Mouse (Mus musculus) forebrain, postnatal 0 days (tissue): Measurements from ENCODE around the gene Fam13c. TPM values are rescaled to one million over a fixed set of nuclear protein-coding genes. Genes with fewer than 3 reads are reported as not detected.
A peak's percentile ranks its signal among the peaks of the same experiment; 100 is the strongest.
"Not testable (repeated sequence)": the region's sequence is repeated elsewhere in the genome, so short reads cannot be mapped to it uniquely, and the experiment has no call there.

Experiments
- ATAC-seq: fragments of 200-750 bp; cut with Nextera tagmentation; 2 replicates; pipeline ENCODE4 v1.8.0; 2017; ENCODE audit warnings: mild to moderate bottlenecking, moderate library complexity
- DNase-seq: peaks from one replicate; pipeline ENCODE4 v3.0.0-alpha.2; 2015
- H3K27ac ChIP-seq: fragments of 300-500 bp; sonication (generic); 2 replicates; pipeline ENCODE4 v1.5.1; 2014; ENCODE audit warnings: low read depth, mild to moderate bottlenecking, antibody characterized with exemption, low read length, moderate library complexity, mixed read lengths
- H3K27me3 ChIP-seq: fragments of 300-500 bp; sonication (generic); 2 replicates; pipeline ENCODE4 v1.6.1; 2014; ENCODE audit warnings: mild to moderate bottlenecking, low read length, mixed read lengths; ENCODE audit not compliant: insufficient read depth
- H3K36me3 ChIP-seq: fragments of 300-500 bp; sonication (generic); 2 replicates; pipeline ENCODE4 v1.6.1; 2014; ENCODE audit warnings: mild to moderate bottlenecking, moderate library complexity; ENCODE audit not compliant: insufficient read depth
- H3K4me1 ChIP-seq: fragments of 300-500 bp; sonication (generic); 2 replicates; pipeline ENCODE4 v1.6.1; 2014; ENCODE audit warnings: antibody characterized with exemption; ENCODE audit not compliant: insufficient read depth
- H3K4me2 ChIP-seq: fragments of 300-500 bp; sonication (generic); 2 replicates; pipeline ENCODE4 v1.6.1; 2014; ENCODE audit warnings: low read depth, mild to moderate bottlenecking, moderate library complexity
- H3K4me3 ChIP-seq: fragments of 300-500 bp; sonication (generic); 2 replicates; pipeline ENCODE4 v1.5.1; 2014; ENCODE audit warnings: low read depth, low read length, mixed read lengths
- H3K9ac ChIP-seq: fragments of 300-500 bp; sonication (generic); 2 replicates; pipeline ENCODE4 v1.6.1; 2014; ENCODE audit warnings: mild to moderate bottlenecking
- H3K9me3 ChIP-seq: fragments of 300-500 bp; sonication (generic); 2 replicates; pipeline ENCODE4 v1.6.1; 2016; ENCODE audit warnings: low read length
- CTCF ChIP-seq: sonication (generic); IDR thresholded peaks from 2 replicates; pipeline ENCODE4 v1.5.1; 2016; ENCODE audit warnings: antibody characterized with exemption, control low read depth, low read depth
- WGBS: fragments of 180-500 bp; shearing (Covaris S2); extraction: QIAGEN DNeasy Blood & Tissue Kit; methylation state at CpG from one replicate; pipeline ENCODE4 v1.1.7; 2014; 5-methylcytosine and 5-hydroxymethylcytosine counted together
- polyA plus RNA-seq: library from polyadenylated mRNA; unstranded; fragments of >200 nt; fragmentation: Nextera tagmentation; extraction: Ambion mirVana; gene quantifications from 2 replicates; pipeline ENCODE4 v1.2.1, GENCODE M21; 2015
- total RNA-seq: library from RNA; depleted of rRNA; stranded (reverse); fragments of >200 nt; gene quantifications from 2 replicates; pipeline ENCODE4 v1.2.3, GENCODE M21; 2014

Gene Fam13c
- total and polyA plus RNA-seq, 2 experiments from 2014 or later = 9.6 to 23.8 TPM

GRCm38 (mm10) chr10:70419282-70420264, 20.7 kb upstream of the Fam13c start:
- H3K27ac ChIP-seq = no peak overlapping the region
- peak; percentile 65 for ATAC-seq
- H3K4me1 ChIP-seq = no peaks in the 10 kb centered on the region; the same call in 1 of the 2 replicates

GRCm38 (mm10) chr10:70426373-70426772, 13.9 kb upstream of the Fam13c start:
- H3K9me3 ChIP-seq = no peaks in the 10 kb centered on the region
- TF ChIP-seq CTCF = no peak
- H3K9ac ChIP-seq = no peak overlapping the region
- H3K4me2 ChIP-seq = no peak overlapping the region
- WGBS = 63% methylated on average over 3 of the region's 3 CpGs
- ATAC-seq (no peak; the same call in 1 of the 2 replicates), DNase-seq (no peak)
- H3K36me3 ChIP-seq = no peaks in the 10 kb centered on the region
- H3K4me3 ChIP-seq = no peak overlapping the region
- H3K27me3 ChIP-seq = no peaks in the 10 kb centered on the region
- H3K4me1 ChIP-seq = peaks cover 6% of the 10 kb centered on the region; the same call in 1 of the 2 replicates
- H3K27ac ChIP-seq = no peak overlapping the region

More at GRCm38 (mm10) chr10:70419282-70420264, 20.7 kb upstream of the Fam13c start:
- Histone ChIP-seq H3K9me3 (no peaks in the 10 kb centered on the region), H3K27me3 (no peaks in the 10 kb centered on the region), H3K4me3 (no peak overlapping the region), H3K9ac (no peak overlapping the region), H3K4me2 (peak overlapping the region; percentile 2; the same call in 1 of the 2 replicates), H3K36me3 (no peaks in the 10 kb centered on the region)
- TF ChIP-seq CTCF = no peak
- peak; percentile 54 for DNase-seq
- WGBS = 9% methylated on average over 15 of the region's 15 CpGs

- H3K27ac ChIP-seq = no peak overlapping the region
- H3K4me3 ChIP-seq = no peak overlapping the region
- no peaks in the 10 kb centered on the region for H3K27me3 ChIP-seq
- no peak for TF ChIP-seq CTCF
- no peak overlapping the region for H3K4me2 ChIP-seq
- ATAC-seq (peak; percentile 50), DNase-seq (peak; percentile 59)
- H3K9me3 ChIP-seq = no peaks in the 10 kb centered on the region
- H3K4me1 ChIP-seq = peaks cover 6% of the 10 kb centered on the region; the same call in 1 of the 2 replicates
- no peak overlapping the region for H3K9ac ChIP-seq
- WGBS = 46% methylated on average over 5 of the region's 5 CpGs
- H3K36me3 ChIP-seq = no peaks in the 10 kb centered on the region
These were observed 12.1 kb upstream of the Fam13c start for GRCm38 (mm10) chr10:70428121-70428662.

GRCm38 (mm10) chr10:70429341-70429740, 10.9 kb upstream of the Fam13c start:
- ATAC-seq = no peak
- no peaks in the 10 kb centered on the region for H3K36me3 ChIP-seq
- H3K27ac ChIP-seq = no peak overlapping the region
- no peak overlapping the region for H3K4me2 ChIP-seq
- peaks cover 6% of the 10 kb centered on the region; the same call in 1 of the 2 replicates for H3K4me1 ChIP-seq
- TF ChIP-seq CTCF = no peak
- WGBS = 96% methylated on average over 9 of the region's 9 CpGs
- no peak overlapping the region for H3K4me3 ChIP-seq
- DNase-seq = no peak
- H3K9ac ChIP-seq = no peak overlapping the region
- H3K9me3 ChIP-seq = no peaks in the 10 kb centered on the region
- H3K27me3 ChIP-seq = no peaks in the 10 kb centered on the region

GRCm38 (mm10) chr10:70433334-70433733, 6.9 kb upstream of the Fam13c start:
- 93% methylated on average over 3 of the region's 3 CpGs for WGBS
- Histone ChIP-seq H3K4me3 (no peak overlapping the region), H3K4me2 (no peak overlapping the region), H3K4me1 (peaks cover 4% of the 10 kb centered on the region; the same call in 1 of the 2 replicates), H3K9ac (no peak overlapping the region), H3K27me3 (no peaks in the 10 kb centered on the region), H3K36me3 (no peaks in the 10 kb centered on the region), H3K27ac (no peak overlapping the region), H3K9me3 (no peaks in the 10 kb centered on the region)
- no peak for ATAC-seq
- TF ChIP-seq CTCF = no peak
- DNase-seq = no peak

- DNase-seq, H3K4me3 ChIP-seq, H3K27ac ChIP-seq, H3K4me1 ChIP-seq, H3K9ac ChIP-seq, ATAC-seq, H3K36me3 ChIP-seq, H3K9me3 ChIP-seq, H3K4me2 ChIP-seq, H3K27me3 ChIP-seq: not testable (repeated sequence)
- WGBS = 92% methylated on average over 5 of the region's 5 CpGs
These were observed 6.5 kb upstream of the Fam13c start for GRCm38 (mm10) chr10:70433736-70434135.

GRCm38 (mm10) chr10:70436656-70437055, 3.6 kb upstream of the Fam13c start:
- no peak for ATAC-seq
- H3K9ac ChIP-seq = no peak overlapping the region

More at GRCm38 (mm10) chr10:70436656-70437055, 3.6 kb upstream of the Fam13c start:
- H3K4me1 ChIP-seq = peaks cover 12% of the 10 kb centered on the region; the same call in 1 of the 2 replicates
- WGBS = 94% methylated on average over 4 of the region's 4 CpGs
- no peak overlapping the region for H3K4me3 ChIP-seq
- no peaks in the 10 kb centered on the region for H3K36me3 ChIP-seq
- H3K4me2 ChIP-seq = no peak overlapping the region
- no peak for DNase-seq
- TF ChIP-seq CTCF = no peak
- no peaks in the 10 kb centered on the region for H3K27me3 ChIP-seq
- no peak overlapping the region for H3K27ac ChIP-seq
- no peaks in the 10 kb centered on the region for H3K9me3 ChIP-seq
